Mouse (Mus musculus) megakaryocyte progenitor cell, adult 5-6 weeks (primary cell): ENCODE results near the gene Nup93. TPM values are rescaled to one million over a fixed set of nuclear protein-coding genes. Genes with fewer than 3 reads are reported as not detected.

ENCODE experiments used
- ATAC-seq: replicated peaks from 2 replicates; pipeline ENCODE4 v1.8.0; 2016; ENCODE audit warnings: mild to moderate bottlenecking, moderate TSS enrichment, inconsistent platforms; ENCODE audit not compliant: poor library complexity
- total RNA-seq, 2 experiments: library from RNA; stranded (forward) in 1 of 2; stranded (reverse) in 1 of 2; fragments of 157-497, 149-512 nt in 1 of 2; fragments of 200-1000 nt in 1 of 2; gene quantifications; 2 replicates each; pipeline versions ENCODE4 v1.2.3 to v1.2.4; 2015 to 2017

Nup93 gene
- total RNA-seq, 2 experiments from 2014 or later: 32.4 to 36.3 TPM

- no peak for ATAC-seq
These were observed 144.2 kb downstream of the Nup93 start for GRCm38 (mm10) chr8:94358541-94358940.

- ATAC-seq: no peak
These were observed 147.5 kb downstream of the Nup93 start for GRCm38 (mm10) chr8:94361774-94362431.

- ATAC-seq: no peak
These were observed 148.4 kb downstream of the Nup93 start for GRCm38 (mm10) chr8:94362607-94363239.

GRCm38 (mm10) chr8:94363288-94363688, 148.9 kb downstream of the Nup93 start:
- ATAC-seq: peak; percentile 82

- ATAC-seq: no peak
These were observed 149.5 kb downstream of the Nup93 start for GRCm38 (mm10) chr8:94363906-94364305.

GRCm38 (mm10) chr8:94364686-94365312, 150.4 kb downstream of the Nup93 start:
- no peak for ATAC-seq

- peak; percentile 89 for ATAC-seq
These were observed 151.1 kb downstream of the Nup93 start for GRCm38 (mm10) chr8:94365410-94365981.

Other genes with a start within 250 kb of the Nup93 start
- 31.0 and 31.5 TPM in 2 replicates for gene Amfr, start 201.7 kb upstream of the Nup93 start, total RNA-seq (2015)
- 62.6 and 132 TPM in 2 replicates for gene Amfr, start 201.7 kb upstream of the Nup93 start, total RNA-seq (2017)
- gene Nudt21, start 177.5 kb upstream of the Nup93 start, total RNA-seq (2015): 112 and 114 TPM in 2 replicates
- gene Nudt21, start 177.5 kb upstream of the Nup93 start, total RNA-seq (2017): 119 and 122 TPM in 2 replicates
- gene Ogfod1, start 177.4 kb upstream of the Nup93 start, total RNA-seq (2015): 21.7 and 26.8 TPM in 2 replicates
- gene Ogfod1, start 177.4 kb upstream of the Nup93 start, total RNA-seq (2017): 18.1 and 19.6 TPM in 2 replicates
- gene Bbs2, start 115.6 kb upstream of the Nup93 start, total RNA-seq (2015): 7.0 and 11.9 TPM in 2 replicates
- gene Bbs2, start 115.6 kb upstream of the Nup93 start, total RNA-seq (2017): 4.1 and 4.4 TPM in 2 replicates
- not detected in 2 replicates for gene Mt4, start 77.4 kb upstream of the Nup93 start, total RNA-seq (2015)
- not detected in 2 replicates for gene Mt4, start 77.4 kb upstream of the Nup93 start, total RNA-seq (2017)
- not detected in 2 replicates for gene Mt3, start 62.0 kb upstream of the Nup93 start, total RNA-seq (2015)
- not detected in 2 replicates for gene Mt3, start 62.0 kb upstream of the Nup93 start, total RNA-seq (2017)
- 24.5 and 53.6 TPM in 2 replicates for gene Mt2, start 41.9 kb upstream of the Nup93 start, total RNA-seq (2015)
- 35.6 and 47.5 TPM in 2 replicates for gene Mt2, start 41.9 kb upstream of the Nup93 start, total RNA-seq (2017)
- gene Mt1, start 35.5 kb upstream of the Nup93 start, total RNA-seq (2015): 232 and 285 TPM in 2 replicates
- gene Mt1, start 35.5 kb upstream of the Nup93 start, total RNA-seq (2017): 321 and 389 TPM in 2 replicates
- 0.12 and 0.17 TPM in 2 replicates for gene Slc12a3, start 114.6 kb downstream of the Nup93 start, total RNA-seq (2015)
- gene Slc12a3, start 114.6 kb downstream of the Nup93 start, total RNA-seq (2017): not detected in 2 replicates
- 78.2 and 89.9 TPM in 2 replicates for gene Herpud1, start 171.9 kb downstream of the Nup93 start, total RNA-seq (2015)
- gene Herpud1, start 171.9 kb downstream of the Nup93 start, total RNA-seq (2017): 83.3 and 99.5 TPM in 2 replicates
- 22.5 and 24.1 TPM in 2 replicates for gene Nlrc5, start 219.8 kb downstream of the Nup93 start, total RNA-seq (2015)
- gene Nlrc5, start 219.8 kb downstream of the Nup93 start, total RNA-seq (2017): 17.7 and 27.9 TPM in 2 replicates